26 mouse cellular contexts compared by ENCODE assay signal in the genomic region with DNA sequence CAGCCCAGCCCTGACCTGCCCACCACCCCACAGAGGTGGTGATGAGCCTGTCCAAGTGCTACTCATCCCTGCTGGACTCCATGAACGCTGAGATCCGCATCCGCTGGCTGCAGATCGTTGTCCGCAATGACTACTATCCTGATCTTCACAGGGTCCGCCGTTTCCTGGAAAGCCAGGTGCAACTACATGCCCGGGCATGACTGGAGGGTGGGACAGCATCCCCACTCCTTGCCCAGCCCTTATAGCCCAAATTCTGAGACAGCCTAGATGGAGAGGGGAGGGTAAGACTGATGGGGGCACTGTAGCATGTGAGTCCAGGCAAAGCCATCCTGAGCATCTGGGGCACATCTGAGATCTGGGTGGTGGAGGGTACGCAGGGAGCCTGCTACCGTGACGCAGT. TPM values are rescaled to one million over a fixed set of nuclear protein-coding genes. Genes with fewer than 3 reads are reported as not detected.
DNase-seq lines count a peak whose midpoint lies in the region; ATAC-seq and TF ChIP-seq lines count a peak whose summit lies in the region.
"Had no signal": no experiment of that assay in that cellular context is flagged by ENCODE, and none has a peak within 500 bp of the region (broad histone marks: within the 10 kb centered on the region; RNA-seq: fewer than 3 reads in every experiment).

No protein-coding gene starts in this region.

- H3K4me2 ChIP-seq in intestine, postnatal 0 days (replicated peaks; ENCODE audit: low read depth): no peak overlapping the region
- H3K4me2 ChIP-seq in intestine, embryonic 16.5 days (ENCODE audit: low read depth, low read length): no peak overlapping the region
- H3K4me2 ChIP-seq: embryonic facial prominence, embryonic 12.5 days; embryonic facial prominence, embryonic 15.5 days; heart, embryonic 12.5 days; heart, embryonic 15.5 days; hindbrain, embryonic 13.5 days; intestine, embryonic 15.5 days had no signal

- peaks cover 64% of the 10 kb centered on the region for H3K36me3 ChIP-seq in intestine, postnatal 0 days (ENCODE audit: control insufficient read depth, insufficient read depth)
- peaks cover 35% of the 10 kb centered on the region for H3K36me3 ChIP-seq in intestine, embryonic 16.5 days (ENCODE audit: control insufficient read depth, insufficient read depth, low read length)
- H3K36me3 ChIP-seq in E14TG2a.4 (ENCODE audit: insufficient read depth, low read length) (peaks cover 55% of the 10 kb centered on the region), ES-Bruce4 (ENCODE audit: control insufficient read depth, insufficient read depth, low read length, poor library complexity, severe bottlenecking) (no peaks in the 10 kb centered on the region)

- H3K9me3 ChIP-seq in intestine, postnatal 0 days (ENCODE audit: control insufficient read depth): no peaks in the 10 kb centered on the region
- H3K9me3 ChIP-seq in intestine, embryonic 16.5 days (ENCODE audit: control insufficient read depth, low read length): no peaks in the 10 kb centered on the region
- H3K9me3 ChIP-seq in E14TG2a.4 (ENCODE audit: low read length) (no peaks in the 10 kb centered on the region), ES-Bruce4 (replicated peaks; ENCODE audit: control insufficient read depth, insufficient read depth, low read length, poor library complexity, severe bottlenecking) (no peaks in the 10 kb centered on the region)
- H3K9me3 ChIP-seq: embryonic facial prominence, embryonic 12.5 days; embryonic facial prominence, embryonic 15.5 days; heart, embryonic 12.5 days; heart, embryonic 15.5 days; hindbrain, embryonic 10.5 days; hindbrain, embryonic 13.5 days; intestine, embryonic 15.5 days had no signal

- no peak for ATAC-seq in intestine, postnatal 0 days
- no peak for ATAC-seq in intestine, embryonic 16.5 days
- ATAC-seq: CD4-positive, CD25-positive, alpha-beta regulatory T cell, adult 4 months; forebrain, embryonic 16.5 days had no signal

- peak; percentile 83 for TF ChIP-seq EP300 in ES-Bruce4 (IDR thresholded peaks at IDR 0.05; ENCODE audit: insufficient read depth, low read depth, low read length)

- peaks cover 4% of the 10 kb centered on the region; the same call in 1 of the 2 replicates for H3K4me1 ChIP-seq in intestine, postnatal 0 days (replicated peaks; ENCODE audit: control insufficient read depth, insufficient read depth, low read length)
- peaks cover 9% of the 10 kb centered on the region for H3K4me1 ChIP-seq in intestine, embryonic 16.5 days (ENCODE audit: control insufficient read depth, insufficient read depth, low read length)
- peaks cover 49% of the 10 kb centered on the region for H3K4me1 ChIP-seq in E14TG2a.4 (replicated peaks; ENCODE audit: low read depth, low read length)
- H3K4me1 ChIP-seq in ES-Bruce4 (ENCODE audit: control insufficient read depth, insufficient read depth, low read length): no peaks in the 10 kb centered on the region
- H3K4me1 ChIP-seq: embryonic facial prominence, embryonic 12.5 days; embryonic facial prominence, embryonic 15.5 days; hindbrain, embryonic 10.5 days had no signal

- peak overlapping the region; percentile 88; the same call in 1 of the 2 replicates for H3K27ac ChIP-seq in intestine, postnatal 0 days (ENCODE audit: low read depth, low read length)
- H3K27ac ChIP-seq in intestine, embryonic 16.5 days (ENCODE audit: low read length): no peak overlapping the region
- H3K27ac ChIP-seq in ES-Bruce4 (ENCODE audit: insufficient read depth, low read length): peak overlapping the region; percentile 39
- H3K27ac ChIP-seq: embryonic facial prominence, embryonic 12.5 days; embryonic facial prominence, embryonic 15.5 days; heart, embryonic 15.5 days; hindbrain, embryonic 10.5 days; hindbrain, embryonic 13.5 days had no signal

- H3K4me3 ChIP-seq in intestine, postnatal 0 days (ENCODE audit: low read depth, low read length): no peak overlapping the region
- no peak overlapping the region for H3K4me3 ChIP-seq in intestine, embryonic 16.5 days (ENCODE audit: low read length)
- peak overlapping the region; percentile 74 for H3K4me3 ChIP-seq in E14TG2a.4 (replicated peaks; ENCODE audit: low read length)
- H3K4me3 ChIP-seq in ES-Bruce4 (ENCODE audit: low read depth, low read length): peak overlapping the region; percentile 30
- H3K4me3 ChIP-seq: embryonic facial prominence, embryonic 12.5 days; embryonic facial prominence, embryonic 15.5 days; heart, embryonic 12.5 days; heart, embryonic 15.5 days; hindbrain, embryonic 10.5 days; hindbrain, embryonic 13.5 days; intestine, embryonic 15.5 days had no signal

- no peak overlapping the region for H3K9ac ChIP-seq in intestine, postnatal 0 days (ENCODE audit: low read depth, low read length)
- no peak overlapping the region for H3K9ac ChIP-seq in intestine, embryonic 16.5 days (ENCODE audit: low read depth, low read length)
- peak overlapping the region; percentile 31 for H3K9ac ChIP-seq in ES-Bruce4 (ENCODE audit: low read depth, poor library complexity, severe bottlenecking)
- H3K9ac ChIP-seq: embryonic facial prominence, embryonic 12.5 days; embryonic facial prominence, embryonic 15.5 days; heart, embryonic 12.5 days; heart, embryonic 15.5 days; hindbrain, embryonic 13.5 days; intestine, embryonic 15.5 days had no signal

- DNase-seq in R1 (ENCODE audit: low read depth, low spot score): peak; percentile 78
- no peak for DNase-seq in lung, postnatal 25 days (ENCODE audit: low spot score)
- DNase-seq in left cerebral cortex, postnatal 14 days (ENCODE audit: low spot score in 2 of 2): no peak
- DNase-seq: adrenal gland, adult 2 months; adrenal gland, postnatal 14 days; cerebellum, adult 11 months; cerebellum, adult 8-10 months; gastrocnemius, postnatal 10 days; gastrocnemius, postnatal 36 days; heart, postnatal 10 days; heart, postnatal 36 days; kidney, adult 2 months had no signal

- intact Hi-C loops in left cerebral cortex, postnatal 14 days (cut with DNase I): no loop called here

- 94% methylated on average over 11 of the region's 11 CpGs for WGBS in intestine, postnatal 0 days
- WGBS in intestine, embryonic 16.5 days: 95% methylated on average over 11 of the region's 11 CpGs

- H3K27me3 ChIP-seq in intestine, postnatal 0 days (replicated peaks; ENCODE audit: control insufficient read depth, insufficient read depth, low read length): no peaks in the 10 kb centered on the region
- no peaks in the 10 kb centered on the region for H3K27me3 ChIP-seq in intestine, embryonic 16.5 days (replicated peaks; ENCODE audit: control insufficient read depth, insufficient read depth, low read length)
- peaks cover 15% of the 10 kb centered on the region for H3K27me3 ChIP-seq in E14TG2a.4 (ENCODE audit: insufficient read depth, low read length)
- H3K27me3 ChIP-seq in ES-Bruce4 (ENCODE audit: control insufficient read depth, insufficient read depth, low read length, poor library complexity, severe bottlenecking): no peaks in the 10 kb centered on the region
- H3K27me3 ChIP-seq: embryonic facial prominence, embryonic 12.5 days; embryonic facial prominence, embryonic 15.5 days; heart, embryonic 12.5 days; heart, embryonic 15.5 days; hindbrain, embryonic 13.5 days; intestine, embryonic 15.5 days had no signal

- TF ChIP-seq CTCF in intestine, postnatal 0 days (IDR thresholded peaks at IDR 0.05; ENCODE audit: low read depth): no peak
- no peak for TF ChIP-seq CTCF in E14TG2a.4 (conservative IDR thresholded peaks at IDR 0.05; ENCODE audit: low read length)
- TF ChIP-seq CTCF in ES-Bruce4 (IDR thresholded peaks at IDR 0.05; ENCODE audit: low read depth, low read length): no peak

- no peak for TF ChIP-seq POLR2A in ES-Bruce4 (IDR thresholded peaks at IDR 0.05; ENCODE audit: insufficient read depth, low read length)

RNA-seq across cellular contexts. Expression of a gene that starts 8.6 kb away (rescaled TPM):
- 75.0 and 87.9 TPM in 2 replicates for polyA plus RNA-seq in intestine, postnatal 0 days (2015; fragmentation: Nextera tagmentation; extraction: Ambion mirVana)
- 14.3 and 22.2 TPM in 2 replicates for polyA plus RNA-seq in intestine, embryonic 16.5 days (2015; fragmentation: Nextera tagmentation; extraction: Ambion mirVana)
- 31.1 and 39.0 TPM in 2 replicates for polyA plus RNA-seq in ES-Bruce4 (2011; ENCODE audit: insufficient read depth, insufficient read length, low read depth, missing spikeins)
- total RNA-seq in left cerebral cortex, postnatal 14 days (2021): 10 to 100 TPM; 39.9 to 42.5 TPM

RNA-seq across cellular contexts. Expression of a gene that starts 12.4 kb away (rescaled TPM):
- 18.8 and 19.2 TPM in 2 replicates for polyA plus RNA-seq in intestine, postnatal 0 days (2015; fragmentation: Nextera tagmentation; extraction: Ambion mirVana)
- polyA plus RNA-seq in intestine, embryonic 16.5 days (2015; fragmentation: Nextera tagmentation; extraction: Ambion mirVana): 13.3 and 14.3 TPM in 2 replicates
- 0.76 and 0.85 TPM in 2 replicates for polyA plus RNA-seq in ES-Bruce4 (2011; ENCODE audit: insufficient read depth, insufficient read length, low read depth, missing spikeins)
- total RNA-seq in left cerebral cortex, postnatal 14 days (2021): 1 to 10 TPM; 6.6 to 8.1 TPM

RNA-seq across cellular contexts. Expression of a gene that starts 15.0 kb away (rescaled TPM):
- 31.6 and 34.4 TPM in 2 replicates for polyA plus RNA-seq in intestine, postnatal 0 days (2015; fragmentation: Nextera tagmentation; extraction: Ambion mirVana)
- polyA plus RNA-seq in intestine, embryonic 16.5 days (2015; fragmentation: Nextera tagmentation; extraction: Ambion mirVana): 31.1 and 32.1 TPM in 2 replicates
- 17.1 and 17.9 TPM in 2 replicates for polyA plus RNA-seq in ES-Bruce4 (2011; ENCODE audit: insufficient read depth, insufficient read length, low read depth, missing spikeins)
- 10 to 100 TPM; 44.9 to 52.0 TPM for total RNA-seq in left cerebral cortex, postnatal 14 days (2021)

RNA-seq across cellular contexts. Expression of a gene that starts 16.4 kb away (rescaled TPM):
- polyA plus RNA-seq in intestine, postnatal 0 days (2015; fragmentation: Nextera tagmentation; extraction: Ambion mirVana): 0.12 TPM in 1 of 2 replicates, not detected in the other
- 0.06 and 0.13 TPM in 2 replicates for polyA plus RNA-seq in intestine, embryonic 16.5 days (2015; fragmentation: Nextera tagmentation; extraction: Ambion mirVana)
- not detected in 2 replicates for polyA plus RNA-seq in ES-Bruce4 (2011; ENCODE audit: insufficient read depth, insufficient read length, low read depth, missing spikeins)
- total RNA-seq in left cerebral cortex, postnatal 14 days (2021): under 1 TPM; 0.11 to 0.19 TPM
- total RNA-seq: common myeloid progenitor, adult 5-6 weeks; heart, postnatal 36 days had no signal

RNA-seq across cellular contexts. Expression of a gene that starts 31.5 kb away (rescaled TPM):
- polyA plus RNA-seq in intestine, postnatal 0 days (2015; fragmentation: Nextera tagmentation; extraction: Ambion mirVana): 4.7 and 4.8 TPM in 2 replicates
- 8.4 and 11.5 TPM in 2 replicates for polyA plus RNA-seq in intestine, embryonic 16.5 days (2015; fragmentation: Nextera tagmentation; extraction: Ambion mirVana)
- 0.17 TPM in 1 of 2 replicates, not detected in the other for polyA plus RNA-seq in ES-Bruce4 (2011; ENCODE audit: insufficient read depth, insufficient read length, low read depth, missing spikeins)
- total RNA-seq in left cerebral cortex, postnatal 14 days (2021): under 1 TPM; 0.26 to 0.61 TPM

Comparison
In these comparisons a context has a peak if more than half of its experiments do, and no peak if none do; other contexts are left out.
1. H3K4me3 ChIP-seq: peak in E14TG2a.4 (single experiment) and ES-Bruce4 (single experiment); none in intestine, postnatal 0 days (single experiment) and intestine, embryonic 16.5 days (single experiment).